Mouse (Mus musculus) heart, embryonic 16.5 days (tissue): ENCODE data around the gene Zfp931. TPM values are rescaled to one million over a fixed set of nuclear protein-coding genes. Genes with fewer than 3 reads are reported as not detected.
"Not testable (repeated sequence)": the region's sequence is repeated elsewhere in the genome, so short reads cannot be mapped to it uniquely, and the experiment has no call there.

Source experiments
- ATAC-seq: fragments of 200-750 bp; cut with Nextera tagmentation; replicated peaks from 2 replicates; pipeline ENCODE4 v1.8.0; 2017; ENCODE audit warnings: moderate number of reproducible peaks; ENCODE audit not compliant: insufficient read depth, low FRiP score; ENCODE audit errors: extremely low read depth
- H3K27ac ChIP-seq: fragments of 300-500 bp; sonication (generic); 2 replicates; pipeline ENCODE4 v1.5.1; 2014; ENCODE audit warnings: mild to moderate bottlenecking, low read length, control low read depth, moderate library complexity
- H3K27me3 ChIP-seq: fragments of 300-500 bp; sonication (generic); 2 replicates; pipeline ENCODE4 v1.6.1; 2014; ENCODE audit warnings: low read length, mixed read lengths; ENCODE audit not compliant: control insufficient read depth, insufficient read depth
- H3K36me3 ChIP-seq: fragments of 300-500 bp; sonication (generic); 2 replicates; pipeline ENCODE4 v1.6.1; 2014; ENCODE audit not compliant: control insufficient read depth, insufficient read depth
- H3K4me1 ChIP-seq: fragments of 300-500 bp; sonication (generic); 2 replicates; pipeline ENCODE4 v1.6.1; 2014; ENCODE audit warnings: low read length, mixed read lengths; ENCODE audit not compliant: control insufficient read depth, insufficient read depth
- H3K4me2 ChIP-seq: fragments of 300-500 bp; sonication (generic); 2 replicates; pipeline ENCODE4 v1.6.1; 2014; ENCODE audit warnings: low read depth, mild to moderate bottlenecking, control low read depth, low read length
- H3K4me3 ChIP-seq: fragments of 300-500 bp; sonication (generic); 2 replicates; pipeline ENCODE4 v1.5.1; 2014; ENCODE audit warnings: mild to moderate bottlenecking, control low read depth, low read length
- H3K9ac ChIP-seq: fragments of 300-500 bp; sonication (generic); 2 replicates; pipeline ENCODE4 v1.6.1; 2014; ENCODE audit warnings: low read length, control low read depth
- H3K9me3 ChIP-seq: fragments of 300-500 bp; sonication (generic); replicated peaks from 2 replicates; pipeline ENCODE4 v1.6.1; 2016; ENCODE audit warnings: low read length; ENCODE audit not compliant: control insufficient read depth
- WGBS: fragments of 180-500 bp; shearing (Covaris S2); extraction: QIAGEN DNeasy Blood & Tissue Kit; methylation state at CpG from one replicate; pipeline ENCODE4 v1.1.7; 2014; 5-methylcytosine and 5-hydroxymethylcytosine counted together
- polyA plus RNA-seq: library from polyadenylated mRNA; unstranded; fragments of >200 nt; fragmentation: Nextera tagmentation; extraction: Ambion mirVana; gene quantifications from 2 replicates; pipeline ENCODE4 v1.2.1, GENCODE M21; 2015

Gene Zfp931
- polyA plus RNA-seq, 1 experiment from 2014 or later, result 14.0 TPM

- Histone ChIP-seq H3K4me1 (0 out of 2 replicates have a peak, but pooled peaks cover 4% of the 10 kb centered on the region), H3K27me3 (peaks cover 16% of the 10 kb centered on the region), H3K9me3 (no peaks in the 10 kb centered on the region), H3K4me2 (peak overlapping the region; percentile 87), H3K4me3 (peak overlapping the region; percentile 46), H3K27ac (no peak overlapping the region), H3K36me3 (no peaks in the 10 kb centered on the region), H3K9ac (no peak overlapping the region; the same call in 1 of the 2 replicates)
- WGBS, result 20% methylated on average over 19 of the region's 19 CpGs
- ATAC-seq, result no peak
Measured at GRCm38 (mm10) chr2:178119561-178120355, 41.5 kb upstream of the Zfp931 start.

DNA sequence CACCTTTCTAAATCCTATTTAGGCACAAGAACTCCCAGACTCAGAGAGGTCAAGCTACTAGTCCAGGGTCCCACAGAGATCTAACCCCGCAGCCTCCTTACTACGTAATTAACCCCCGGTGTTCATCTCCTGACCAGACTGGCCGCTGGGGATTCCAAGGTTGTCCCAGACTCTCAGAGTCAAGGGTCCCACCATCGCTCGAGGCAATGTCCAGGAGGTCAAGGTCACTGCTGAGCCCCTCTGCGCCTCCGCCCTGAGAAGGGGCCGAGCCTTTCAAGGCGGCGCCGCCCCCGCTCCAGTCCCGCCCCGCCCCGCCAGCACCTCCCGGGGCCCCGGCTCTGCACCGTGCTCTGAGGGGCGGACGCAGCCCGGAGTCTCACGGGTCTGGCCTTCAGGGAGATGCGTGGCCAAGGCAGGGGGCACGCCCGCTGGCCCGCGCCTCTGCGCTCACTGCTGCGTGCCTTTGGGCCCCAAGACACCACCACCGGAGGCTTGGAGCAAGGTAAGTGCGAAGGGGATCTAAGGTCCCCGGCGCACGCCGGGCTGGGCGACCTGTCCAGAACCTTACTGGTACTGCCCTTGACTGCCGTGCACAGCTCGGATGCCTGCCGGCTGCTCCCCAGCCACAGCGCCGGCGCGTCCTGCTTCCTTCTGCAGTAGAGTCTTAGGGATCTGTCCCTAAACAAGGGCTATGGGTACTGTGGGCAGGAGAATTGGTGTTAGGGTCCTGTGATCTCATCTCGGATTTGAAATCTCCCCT, 40.7 kb upstream of the Zfp931 start, which contains the start of gene Phactr3:
TSS of gene Phactr3 (plus strand) at position 175 of the 760 bp plus-strand sequence.
- Histone ChIP-seq H3K27ac (no peak within 1 kb of the TSS), H3K4me2 (peak within 1 kb of the TSS; percentile 87), H3K9ac (peak within 1 kb of the TSS; percentile 5; the same call in 1 of the 2 replicates), H3K9me3 (no peaks in the 10 kb centered on the region), H3K4me1 (0 out of 2 replicates have a peak, but pooled peaks cover 4% of the 10 kb centered on the region), H3K27me3 (peaks cover 16% of the 10 kb centered on the region), H3K4me3 (peak within 1 kb of the TSS; percentile 46), H3K36me3 (no peaks in the 10 kb centered on the region)
- ATAC-seq, result 0 out of 2 replicates have a peak, but pooled peaks have one; percentile 39
- WGBS, result 2% methylated on average over 45 of the region's 45 CpGs

DNA sequence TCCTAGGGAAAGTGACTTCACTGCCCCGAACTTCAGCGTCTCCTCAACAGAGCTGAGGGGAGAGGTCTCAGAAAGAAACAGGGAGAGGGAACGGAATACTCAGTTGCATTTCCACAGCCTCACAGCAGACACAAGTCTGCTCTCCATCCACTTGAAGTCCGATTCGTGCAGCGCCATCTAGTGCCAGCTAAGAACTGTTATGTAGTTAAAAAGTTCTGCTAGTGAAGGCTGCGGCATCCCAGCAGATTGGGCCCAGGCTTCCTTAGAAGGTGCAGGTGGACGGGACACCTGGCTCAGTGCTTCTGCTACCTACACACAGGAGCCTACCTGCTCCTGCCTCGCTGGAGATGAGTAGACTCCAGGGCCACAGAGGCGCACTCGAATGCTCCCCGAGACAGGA, 39.7 kb upstream of the Zfp931 start:
- no peak overlapping the region for H3K27ac ChIP-seq
- 0 out of 2 replicates have a peak, but pooled peaks cover 4% of the 10 kb centered on the region for H3K4me1 ChIP-seq
- H3K4me3 ChIP-seq, result no peak overlapping the region
- WGBS, result 22% methylated on average over 12 of the region's 12 CpGs
- H3K9me3 ChIP-seq, result no peaks in the 10 kb centered on the region
- ATAC-seq, result no peak
- no peak overlapping the region for H3K4me2 ChIP-seq
- H3K9ac ChIP-seq, result no peak overlapping the region
- no peaks in the 10 kb centered on the region for H3K36me3 ChIP-seq
- peaks cover 16% of the 10 kb centered on the region for H3K27me3 ChIP-seq

DNA sequence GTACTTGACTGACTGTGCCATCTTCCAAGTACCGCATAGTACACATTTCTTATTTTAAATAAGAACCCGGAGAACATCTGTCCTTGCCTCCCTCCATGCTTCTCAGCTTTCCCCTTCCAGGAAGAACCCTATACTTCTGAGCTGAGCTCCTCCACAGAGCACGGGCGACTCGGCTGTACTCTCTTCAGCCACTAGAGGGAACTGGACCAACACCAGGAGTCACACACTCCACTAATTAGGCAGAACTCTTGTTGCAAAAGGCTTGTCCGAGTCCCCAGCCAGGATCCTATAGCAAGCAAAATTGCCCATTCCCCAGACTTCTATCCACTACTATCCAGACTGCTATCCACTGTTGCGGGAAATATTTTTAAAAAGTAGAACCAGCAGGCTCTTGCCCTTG, 23.7 kb upstream of the Zfp931 start:
- Histone ChIP-seq H3K27ac (no peak overlapping the region), H3K4me1 (no peaks in the 10 kb centered on the region), H3K4me2 (no peak overlapping the region), H3K36me3 (no peaks in the 10 kb centered on the region), H3K9ac (no peak overlapping the region), H3K4me3 (no peak overlapping the region), H3K9me3 (no peaks in the 10 kb centered on the region), H3K27me3 (no peaks in the 10 kb centered on the region)
- WGBS, result 11% methylated on average over 7 of the region's 7 CpGs
- ATAC-seq, result peak; percentile 41; the same call in 1 of the 2 replicates

DNA sequence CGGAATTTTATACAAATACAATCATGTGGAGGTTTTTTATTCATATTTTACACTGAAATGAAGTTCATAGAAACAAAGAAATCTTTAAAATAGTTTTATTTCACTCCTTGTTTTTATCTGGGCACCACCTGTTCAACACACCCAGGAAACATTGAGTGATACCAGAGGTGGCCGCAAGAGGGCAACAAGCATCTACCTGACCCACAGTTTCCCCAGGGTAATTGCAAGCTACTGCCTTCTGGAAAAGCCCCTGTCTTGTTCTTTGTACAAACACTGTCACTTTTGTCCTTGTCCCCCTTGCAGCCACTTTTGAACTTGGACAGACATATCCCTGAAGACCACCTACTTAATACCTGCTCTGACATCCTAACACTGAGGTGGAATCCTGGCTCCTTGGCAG, 19.7 kb upstream of the Zfp931 start:
- no peak overlapping the region for H3K4me3 ChIP-seq
- no peak overlapping the region for H3K9ac ChIP-seq
- H3K27me3 ChIP-seq, result no peaks in the 10 kb centered on the region
- no peak overlapping the region for H3K4me2 ChIP-seq
- no peaks in the 10 kb centered on the region for H3K4me1 ChIP-seq
- WGBS, result 3% methylated on average over 2 of the region's 2 CpGs
- H3K27ac ChIP-seq, result no peak overlapping the region
- no peaks in the 10 kb centered on the region for H3K36me3 ChIP-seq
- no peaks in the 10 kb centered on the region for H3K9me3 ChIP-seq
- no peak for ATAC-seq

DNA sequence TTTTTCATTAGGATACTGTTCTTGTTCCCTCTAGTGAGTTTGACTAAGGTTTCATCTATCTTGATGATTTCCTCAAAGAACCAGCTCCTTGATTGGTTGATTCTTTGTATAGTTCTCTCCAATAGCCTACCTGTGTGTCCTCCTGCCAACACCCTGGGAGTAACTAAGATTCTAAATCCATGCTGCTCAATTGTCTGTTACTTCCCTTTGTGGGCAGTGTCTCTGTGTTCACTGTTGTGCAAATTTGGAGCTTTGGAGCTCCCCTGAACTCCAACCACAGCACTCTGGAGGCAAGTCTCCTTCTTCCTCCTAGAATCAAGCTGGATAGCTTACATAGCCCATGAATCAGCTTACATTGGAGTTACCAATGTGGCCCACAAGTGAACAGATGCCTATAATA, 11.3 kb upstream of the Zfp931 start:
- no peak overlapping the region for H3K27ac ChIP-seq
- no peak overlapping the region for H3K9ac ChIP-seq
- no peaks in the 10 kb centered on the region for H3K9me3 ChIP-seq
- no peaks in the 10 kb centered on the region for H3K36me3 ChIP-seq
- H3K4me1 ChIP-seq, result no peaks in the 10 kb centered on the region
- ATAC-seq, result no peak
- H3K27me3 ChIP-seq, result no peaks in the 10 kb centered on the region
- no peak overlapping the region for H3K4me2 ChIP-seq
- no peak overlapping the region for H3K4me3 ChIP-seq

DNA sequence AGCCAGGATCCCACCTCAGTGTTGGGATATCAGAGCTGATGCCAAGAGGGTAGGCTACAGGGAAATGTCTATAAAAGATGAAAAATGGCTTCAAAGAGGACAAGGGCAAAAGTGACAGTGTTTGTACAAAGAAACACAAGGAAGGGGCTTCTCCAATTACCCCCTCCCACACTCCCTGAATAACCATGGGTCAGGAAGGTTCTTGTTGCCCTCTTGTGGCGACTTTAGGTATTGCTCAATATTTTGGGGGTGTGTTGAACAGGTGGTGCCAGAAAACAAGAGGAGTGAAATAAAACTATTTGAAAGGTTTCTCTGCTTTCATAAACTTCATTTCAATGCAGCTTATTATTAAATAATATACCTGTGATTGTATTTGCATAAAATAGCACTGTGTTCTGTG, 20.1 kb downstream of the Zfp931 start:
- ATAC-seq, result no peak
- 4% methylated on average over 1 of the region's 1 CpGs for WGBS
- H3K4me3 ChIP-seq, result no peak overlapping the region

GRCm38 (mm10) chr2:178027601-178028000, 50.7 kb downstream of the Zfp931 start:
- H3K9ac ChIP-seq, H3K9me3 ChIP-seq, H3K4me2 ChIP-seq, H3K27me3 ChIP-seq, H3K36me3 ChIP-seq, H3K4me3 ChIP-seq, H3K27ac ChIP-seq, H3K4me1 ChIP-seq, ATAC-seq: not testable (repeated sequence)
- WGBS, result 85% methylated on average over 2 of the region's 3 CpGs

More for the DNA sequence above, 20.1 kb downstream of the Zfp931 start:
- Histone ChIP-seq H3K9me3 (no peaks in the 10 kb centered on the region), H3K9ac (no peak overlapping the region), H3K4me2 (no peak overlapping the region), H3K27me3 (no peaks in the 10 kb centered on the region), H3K27ac (no peak overlapping the region), H3K36me3 (0 out of 2 replicates have a peak, but pooled peaks cover 7% of the 10 kb centered on the region), H3K4me1 (no peaks in the 10 kb centered on the region)

- not testable (repeated sequence) for H3K9me3 ChIP-seq, H3K27me3 ChIP-seq, H3K36me3 ChIP-seq, ATAC-seq, H3K4me1 ChIP-seq, H3K27ac ChIP-seq
- peak overlapping the region; percentile 63 for H3K4me2 ChIP-seq
- H3K4me3 ChIP-seq, result peak overlapping the region; percentile 71
- peak overlapping the region; percentile 76 for H3K9ac ChIP-seq
- WGBS, result 24% methylated on average over 2 of the region's 2 CpGs
Measured at GRCm38 (mm10) chr2:178023861-178024260, 54.4 kb downstream of the Zfp931 start.
